Mouse (Mus musculus) hindbrain, embryonic 15.5 days (tissue): ENCODE measurements at regions not wholly inside any gene's neighbourhood (a gene's known extent, or its start where the extent isn't known, plus 50 kb on each side); places are given as distances from the start of the nearest gene placed in this dataset.

ENCODE experiments used
- ATAC-seq: fragments of 200-750 bp; cut with Nextera tagmentation; 2 replicates; pipeline ENCODE4 v1.8.0; 2017; ENCODE audit warnings: low read depth, moderate number of reproducible peaks, moderate TSS enrichment; ENCODE audit not compliant: low FRiP score
- H3K27ac ChIP-seq: fragments of 300-500 bp; sonication (generic); replicated peaks from 2 replicates; pipeline ENCODE4 v1.5.1; 2015; ENCODE audit warnings: mild to moderate bottlenecking, inconsistent platforms
- H3K27me3 ChIP-seq: fragments of 300-500 bp; sonication (generic); 2 replicates; pipeline ENCODE4 v1.6.1; 2015; ENCODE audit warnings: control low read depth, inconsistent platforms
- H3K36me3 ChIP-seq: fragments of 300-500 bp; sonication (generic); 2 replicates; pipeline ENCODE4 v1.6.1; 2015; ENCODE audit warnings: control low read depth, inconsistent platforms
- H3K4me1 ChIP-seq: fragments of 300-500 bp; sonication (generic); replicated peaks from 2 replicates; pipeline ENCODE4 v1.6.1; 2015; ENCODE audit warnings: control low read depth, inconsistent platforms
- H3K4me2 ChIP-seq: fragments of 300-500 bp; sonication (generic); 2 replicates; pipeline ENCODE4 v1.6.1; 2015; ENCODE audit warnings: moderate library complexity, mild to moderate bottlenecking, inconsistent platforms
- H3K4me3 ChIP-seq: fragments of 300-500 bp; sonication (generic); 2 replicates; pipeline ENCODE4 v1.5.1; 2015; ENCODE audit warnings: mild to moderate bottlenecking, inconsistent platforms
- H3K9ac ChIP-seq: fragments of 300-500 bp; sonication (generic); 2 replicates; pipeline ENCODE4 v1.6.1; 2015; ENCODE audit warnings: inconsistent platforms
- H3K9me3 ChIP-seq: fragments of 300-500 bp; sonication (generic); 2 replicates; pipeline ENCODE4 v1.6.1; 2016; ENCODE audit warnings: control low read depth, inconsistent platforms
- WGBS: fragments of 180-500 bp; shearing (Covaris S2); methylation state at CpG from one replicate; pipeline ENCODE4 v1.1.7; 2015; 5-methylcytosine and 5-hydroxymethylcytosine counted together

- no peaks in the 10 kb centered on the region for H3K9me3 ChIP-seq
- 72% methylated on average over 5 of the region's 5 CpGs for WGBS
- H3K9ac ChIP-seq: no peak overlapping the region
- no peaks in the 10 kb centered on the region for H3K27me3 ChIP-seq
- no peak overlapping the region for H3K4me3 ChIP-seq
- ATAC-seq: no peak
- 0 out of 2 replicates have a peak, but pooled peaks cover 4% of the 10 kb centered on the region for H3K4me1 ChIP-seq
- H3K27ac ChIP-seq: no peak overlapping the region
- no peaks in the 10 kb centered on the region for H3K36me3 ChIP-seq
- no peak overlapping the region for H3K4me2 ChIP-seq
Measured at GRCm38 (mm10) chr13:110601352-110601751, 206.5 kb downstream of the Plk2 start.

- Histone ChIP-seq H3K4me1 (0 out of 2 replicates have a peak, but pooled peaks cover 4% of the 10 kb centered on the region), H3K9me3 (no peaks in the 10 kb centered on the region), H3K4me3 (no peak overlapping the region), H3K36me3 (no peaks in the 10 kb centered on the region), H3K27me3 (no peaks in the 10 kb centered on the region), H3K27ac (no peak overlapping the region), H3K4me2 (no peak overlapping the region), H3K9ac (no peak overlapping the region)
- 75% methylated on average over 6 of the region's 6 CpGs for WGBS
- ATAC-seq: no peak
Measured at GRCm38 (mm10) chr13:110601840-110602239, 207.0 kb downstream of the Plk2 start.

- Histone ChIP-seq H3K27me3 (no peaks in the 10 kb centered on the region), H3K4me2 (no peak overlapping the region), H3K9ac (no peak overlapping the region), H3K27ac (no peak overlapping the region), H3K36me3 (no peaks in the 10 kb centered on the region), H3K4me1 (0 out of 2 replicates have a peak, but pooled peaks cover 4% of the 10 kb centered on the region), H3K9me3 (no peaks in the 10 kb centered on the region), H3K4me3 (no peak overlapping the region)
- ATAC-seq: no peak
- 95% methylated on average over 1 of the region's 1 CpGs for WGBS
Measured at GRCm38 (mm10) chr13:110602894-110603293, 208.0 kb downstream of the Plk2 start.

- no peaks in the 10 kb centered on the region for H3K36me3 ChIP-seq
- no peak overlapping the region for H3K9ac ChIP-seq
- no peaks in the 10 kb centered on the region for H3K9me3 ChIP-seq
- H3K4me1 ChIP-seq: no peaks in the 10 kb centered on the region
- no peak overlapping the region for H3K4me2 ChIP-seq
- H3K27me3 ChIP-seq: no peaks in the 10 kb centered on the region
- no peak for ATAC-seq
- no peak overlapping the region for H3K27ac ChIP-seq
- 81% methylated on average over 6 of the region's 6 CpGs for WGBS
- H3K4me3 ChIP-seq: no peak overlapping the region
Measured at GRCm38 (mm10) chr13:110619010-110619409, 224.2 kb downstream of the Plk2 start.

GRCm38 (mm10) chr13:110627136-110627535 is 232.3 kb downstream of the Plk2 start:
- H3K4me2 ChIP-seq: no peak overlapping the region
- no peak overlapping the region for H3K4me3 ChIP-seq
- H3K9ac ChIP-seq: no peak overlapping the region
- no peaks in the 10 kb centered on the region for H3K36me3 ChIP-seq
- WGBS: 58% methylated on average over 6 of the region's 6 CpGs
- H3K4me1 ChIP-seq: 0 out of 2 replicates have a peak, but pooled peaks cover 4% of the 10 kb centered on the region
- H3K27me3 ChIP-seq: no peaks in the 10 kb centered on the region
- no peaks in the 10 kb centered on the region for H3K9me3 ChIP-seq
- no peak overlapping the region for H3K27ac ChIP-seq
- no peak for ATAC-seq

GRCm38 (mm10) chr13:110627732-110628131 is 232.9 kb downstream of the Plk2 start:
- peak; percentile 34; the same call in 1 of the 2 replicates for ATAC-seq
- H3K4me2 ChIP-seq: no peak overlapping the region
- 0 out of 2 replicates have a peak, but pooled peaks cover 4% of the 10 kb centered on the region for H3K4me1 ChIP-seq
- H3K9me3 ChIP-seq: no peaks in the 10 kb centered on the region
- 43% methylated on average over 9 of the region's 9 CpGs for WGBS
- H3K4me3 ChIP-seq: no peak overlapping the region
- no peak overlapping the region for H3K27ac ChIP-seq
- no peak overlapping the region for H3K9ac ChIP-seq
- no peaks in the 10 kb centered on the region for H3K36me3 ChIP-seq
- H3K27me3 ChIP-seq: no peaks in the 10 kb centered on the region

GRCm38 (mm10) chr13:110628201-110628600 is 233.4 kb downstream of the Plk2 start:
- Histone ChIP-seq H3K27ac (no peak overlapping the region), H3K9ac (no peak overlapping the region), H3K4me2 (no peak overlapping the region), H3K4me1 (0 out of 2 replicates have a peak, but pooled peaks cover 4% of the 10 kb centered on the region), H3K4me3 (no peak overlapping the region), H3K9me3 (no peaks in the 10 kb centered on the region), H3K27me3 (no peaks in the 10 kb centered on the region), H3K36me3 (no peaks in the 10 kb centered on the region)
- WGBS: 47% methylated on average over 1 of the region's 1 CpGs
- ATAC-seq: no peak

GRCm38 (mm10) chr13:110633261-110633781 is 238.5 kb downstream of the Plk2 start:
- 76% methylated on average over 3 of the region's 3 CpGs for WGBS
- no peaks in the 10 kb centered on the region for H3K36me3 ChIP-seq
- no peak overlapping the region for H3K4me2 ChIP-seq
- no peak overlapping the region for H3K27ac ChIP-seq
- no peak overlapping the region for H3K9ac ChIP-seq
- H3K4me3 ChIP-seq: no peak overlapping the region
- no peaks in the 10 kb centered on the region for H3K27me3 ChIP-seq
- no peak for ATAC-seq
- no peaks in the 10 kb centered on the region for H3K4me1 ChIP-seq
- no peaks in the 10 kb centered on the region for H3K9me3 ChIP-seq

GRCm38 (mm10) chr13:110633899-110634298 is 239.1 kb downstream of the Plk2 start:
- Histone ChIP-seq H3K4me1 (no peaks in the 10 kb centered on the region), H3K27ac (no peak overlapping the region), H3K27me3 (no peaks in the 10 kb centered on the region), H3K4me3 (no peak overlapping the region), H3K9ac (no peak overlapping the region), H3K36me3 (no peaks in the 10 kb centered on the region), H3K4me2 (no peak overlapping the region), H3K9me3 (no peaks in the 10 kb centered on the region)
- no peak for ATAC-seq
- 60% methylated on average over 1 of the region's 1 CpGs for WGBS

- no peak overlapping the region for H3K4me3 ChIP-seq
- no peaks in the 10 kb centered on the region for H3K27me3 ChIP-seq
- ATAC-seq: peak; percentile 27; the same call in 1 of the 2 replicates
- H3K4me2 ChIP-seq: no peak overlapping the region
- H3K27ac ChIP-seq: no peak overlapping the region
- no peaks in the 10 kb centered on the region for H3K36me3 ChIP-seq
- no peaks in the 10 kb centered on the region for H3K9me3 ChIP-seq
- 48% methylated on average over 3 of the region's 3 CpGs for whole genome bisulfite sequencing
- H3K4me1 ChIP-seq: peaks cover 5% of the 10 kb centered on the region; the same call in 1 of the 2 replicates
- no peak overlapping the region for H3K9ac ChIP-seq
Measured at GRCm38 (mm10) chr13:110642792-110643191, 247.9 kb downstream of the Plk2 start.

- peak; percentile 72 for ATAC-seq
- Histone ChIP-seq H3K27ac (no peak overlapping the region; the same call in 1 of the 2 replicates), H3K4me3 (no peak overlapping the region), H3K36me3 (no peaks in the 10 kb centered on the region), H3K9ac (no peak overlapping the region), H3K9me3 (no peaks in the 10 kb centered on the region), H3K4me2 (peak overlapping the region; percentile 44), H3K4me1 (peaks cover 5% of the 10 kb centered on the region; the same call in 1 of the 2 replicates), H3K27me3 (no peaks in the 10 kb centered on the region)
- WGBS: 28% methylated on average over 11 of the region's 11 CpGs
Measured at GRCm38 (mm10) chr13:110643198-110643896, 248.5 kb downstream of the Plk2 start.

- no peak overlapping the region for H3K9ac ChIP-seq
- H3K27me3 ChIP-seq: no peaks in the 10 kb centered on the region
- no peak overlapping the region; the same call in 1 of the 2 replicates for H3K27ac ChIP-seq
Measured at GRCm38 (mm10) chr13:110643897-110644213, 249.0 kb downstream of the Plk2 start.

More at GRCm38 (mm10) chr13:110643897-110644213, 249.0 kb downstream of the Plk2 start:
- Histone ChIP-seq H3K36me3 (no peaks in the 10 kb centered on the region), H3K4me3 (no peak overlapping the region), H3K4me2 (peak overlapping the region; percentile 44), H3K4me1 (peaks cover 5% of the 10 kb centered on the region; the same call in 1 of the 2 replicates), H3K9me3 (no peaks in the 10 kb centered on the region)
- no peak for ATAC-seq
- 55% methylated on average over 3 of the region's 3 CpGs for WGBS
